Mouse (Mus musculus) mouse trophoblast stem cell (cell line): ENCODE data around the gene Tmc2.

Source experiments
- in situ Hi-C, 2 experiments: fragments of 300-500 bp; cut with MseI, MboI; formaldehyde crosslinking; loops; 2 replicates in 1 of 2; 3 replicates in 1 of 2; pipeline ENCODE4 v1.15.1; 2025

The Tmc2 gene

GRCm38 (mm10) chr2:130248226-130248625 is 53.2 kb downstream of the Tmc2 start:
- in situ Hi-C loops: loop anchor here (10.0 to 25.0 kb wide), 2 partner anchors 173 to 336 kb away; no protein-coding TSS in a partner anchor

GRCm38 (mm10) chr2:130256762-130257161 is 61.8 kb downstream of the Tmc2 start:
- in situ Hi-C loops: no loop called here

GRCm38 (mm10) chr2:130260822-130261221 is 65.8 kb downstream of the Tmc2 start:
- in situ Hi-C loops: no loop called here

GRCm38 (mm10) chr2:130261914-130262313 is 66.9 kb downstream of the Tmc2 start:
- in situ Hi-C loops: no loop called here

GRCm38 (mm10) chr2:130262398-130262797 is 67.4 kb downstream of the Tmc2 start:
- in situ Hi-C loops: no loop called here

GRCm38 (mm10) chr2:130265520-130265919 is 70.5 kb downstream of the Tmc2 start:
- in situ Hi-C loops: no loop called here

- in situ Hi-C loops: no loop called here
These were observed 73.1 kb downstream of the Tmc2 start for GRCm38 (mm10) chr2:130268074-130268473.

- in situ Hi-C loops: no loop called here
These were observed 78.7 kb downstream of the Tmc2 start for GRCm38 (mm10) chr2:130273732-130274131.

GRCm38 (mm10) chr2:130274149-130274861 is 79.3 kb downstream of the Tmc2 start, which contains the start of gene Nop56:
TSS of gene Nop56 (plus strand) at chr2:130274430.
- in situ Hi-C loops: no loop called here

- in situ Hi-C loops: no loop called here
These were observed 79.9 kb downstream of the Tmc2 start for GRCm38 (mm10) chr2:130274862-130275261.

GRCm38 (mm10) chr2:130275649-130276048 is 80.7 kb downstream of the Tmc2 start:
- in situ Hi-C loops: no loop called here

GRCm38 (mm10) chr2:130279600-130280091 is 84.7 kb downstream of the Tmc2 start:
- in situ Hi-C loops: no loop called here

GRCm38 (mm10) chr2:130280224-130280623 is 85.2 kb downstream of the Tmc2 start:
- in situ Hi-C loops: no loop called here

GRCm38 (mm10) chr2:130280818-130281217 is 85.8 kb downstream of the Tmc2 start:
- in situ Hi-C loops: no loop called here

- in situ Hi-C loops: no loop called here
These were observed 89.1 kb downstream of the Tmc2 start, which contains the start of gene Idh3b for GRCm38 (mm10) chr2:130283854-130284654. TSS of gene Idh3b (minus strand) at chr2:130284547.

- in situ Hi-C loops: no loop called here
These were observed 94.1 kb downstream of the Tmc2 start for GRCm38 (mm10) chr2:130289086-130289485.

- in situ Hi-C loops: loop anchor here in 1 of 2 experiments (5.0 kb wide), 1 partner anchor 76 kb away; no protein-coding TSS in a partner anchor
These were observed 96.4 kb downstream of the Tmc2 start for GRCm38 (mm10) chr2:130291434-130291833.

- in situ Hi-C loops: loop anchor here in 1 of 2 experiments (5.0 kb wide), 1 partner anchor 74 kb away; no protein-coding TSS in a partner anchor
These were observed 98.0 kb downstream of the Tmc2 start for GRCm38 (mm10) chr2:130293009-130293408.

- in situ Hi-C loops: loop anchor here in 1 of 2 experiments (5.0 kb wide), 1 partner anchor 74 kb away; no protein-coding TSS in a partner anchor
These were observed 98.5 kb downstream of the Tmc2 start for GRCm38 (mm10) chr2:130293486-130293885.

- in situ Hi-C loops: loop anchor here in 1 of 2 experiments (5.0 kb wide), 1 partner anchor 73 kb away; no protein-coding TSS in a partner anchor
These were observed 99.4 kb downstream of the Tmc2 start for GRCm38 (mm10) chr2:130294218-130294935.

GRCm38 (mm10) chr2:130294936-130295277 is 99.9 kb downstream of the Tmc2 start, which contains the start of gene Ebf4:
TSS of gene Ebf4 (plus strand) at chr2:130295169.
- in situ Hi-C loops: loop anchor here in 1 of 2 experiments (5.0 kb wide), 1 partner anchor 72 kb away; no protein-coding TSS in a partner anchor
